13 mouse cellular contexts compared by ENCODE assay signal in genomic region chr9:96879024-96879423, GRCm38 (mm10). TPM values are rescaled to one million over a fixed set of nuclear protein-coding genes. Genes with fewer than 3 reads are reported as not detected.
DNase-seq lines count a peak whose midpoint lies in the region; ATAC-seq and TF ChIP-seq lines count a peak whose summit lies in the region.
"Had no signal": no experiment of that assay in that cellular context is flagged by ENCODE, and none has a peak within 500 bp of the region (broad histone marks: within the 10 kb centered on the region; RNA-seq: fewer than 3 reads in every experiment).

No protein-coding gene starts in this region.

- 43% methylated on average over 6 of the region's 6 CpGs for WGBS in heart, adult 2 months
- WGBS in thymus, adult 2 months = 95% methylated on average over 6 of the region's 6 CpGs
- 84% methylated on average over 6 of the region's 6 CpGs for WGBS in forebrain, embryonic 15.5 days

- H3K9me3 ChIP-seq in forebrain, embryonic 15.5 days = no peaks in the 10 kb centered on the region
- H3K9me3 ChIP-seq: embryonic facial prominence, embryonic 12.5 days; forebrain, embryonic 13.5 days had no signal

- no peak overlapping the region for H3K4me2 ChIP-seq in forebrain, embryonic 15.5 days (replicated peaks)
- H3K4me2 ChIP-seq: embryonic facial prominence, embryonic 12.5 days; forebrain, embryonic 13.5 days had no signal

- intact Hi-C loops in heart, adult 2 months (cut with DNase I) = no loop called here
- intact Hi-C loops in heart, postnatal 36 days (cut with DNase I) = no loop called here

- no peak overlapping the region for H3K9ac ChIP-seq in heart, adult 2 months (ENCODE audit: low read depth, low read length)
- H3K9ac ChIP-seq in forebrain, embryonic 15.5 days (replicated peaks) = no peak overlapping the region
- H3K9ac ChIP-seq: embryonic facial prominence, embryonic 12.5 days; forebrain, embryonic 13.5 days had no signal

- TF ChIP-seq EP300 in heart, adult 2 months (IDR thresholded peaks at IDR 0.05; ENCODE audit: insufficient read depth, low read depth, low read length) = peak; percentile 61

- no peaks in the 10 kb centered on the region for H3K79me2 ChIP-seq in heart, adult 2 months (replicated peaks; ENCODE audit: control insufficient read depth, insufficient read depth, low read length)

- H3K27ac ChIP-seq in heart, adult 2 months = peak overlapping the region; percentile 72
- H3K27ac ChIP-seq in thymus, adult 2 months (ENCODE audit: control insufficient read depth, insufficient read depth, low read length) = no peak overlapping the region
- no peak overlapping the region for H3K27ac ChIP-seq in forebrain, embryonic 15.5 days (replicated peaks)
- H3K27ac ChIP-seq: embryonic facial prominence, embryonic 12.5 days; forebrain, embryonic 13.5 days; hindbrain, postnatal 0 days; macrophage had no signal

- no peak for TF ChIP-seq CTCF in heart, adult 2 months (IDR thresholded peaks at IDR 0.05)
- no peak for TF ChIP-seq CTCF in thymus, adult 2 months (IDR thresholded peaks at IDR 0.05; ENCODE audit: borderline replicate concordance, control insufficient read depth, extremely low read depth, insufficient read depth, low read length, poor library complexity)

- H3K36me3 ChIP-seq in heart, adult 2 months (ENCODE audit: control insufficient read depth, insufficient read depth, low read length) = no peaks in the 10 kb centered on the region
- H3K36me3 ChIP-seq in thymus, adult 2 months (ENCODE audit: control insufficient read depth, insufficient read depth, low read length) = no peaks in the 10 kb centered on the region
- H3K36me3 ChIP-seq in forebrain, embryonic 15.5 days = no peaks in the 10 kb centered on the region
- H3K36me3 ChIP-seq: embryonic facial prominence, embryonic 12.5 days had no signal

- no peak overlapping the region for H3K4me3 ChIP-seq in heart, adult 2 months
- no peak overlapping the region for H3K4me3 ChIP-seq in thymus, adult 2 months (ENCODE audit: control insufficient read depth, insufficient read depth, low read length)
- no peak overlapping the region for H3K4me3 ChIP-seq in forebrain, embryonic 15.5 days
- H3K4me3 ChIP-seq: embryonic facial prominence, embryonic 12.5 days; forebrain, embryonic 13.5 days; myocyte had no signal

- peaks cover 15% of the 10 kb centered on the region; the same call in 1 of the 2 replicates for H3K4me1 ChIP-seq in heart, adult 2 months (ENCODE audit: control insufficient read depth, insufficient read depth, low read length)
- H3K4me1 ChIP-seq in thymus, adult 2 months (replicated peaks; ENCODE audit: control insufficient read depth, insufficient read depth, low read length) = no peaks in the 10 kb centered on the region
- H3K4me1 ChIP-seq in forebrain, embryonic 15.5 days = peaks cover 19% of the 10 kb centered on the region

- TF ChIP-seq POLR2A in heart, adult 2 months (IDR thresholded peaks at IDR 0.05; ENCODE audit: insufficient read depth, low read depth, low read length) = no peak
- TF ChIP-seq POLR2A in thymus, adult 2 months (IDR thresholded peaks at IDR 0.05; ENCODE audit: control insufficient read depth, extremely low read depth, insufficient read depth, low read length, poor library complexity) = no peak

- peak; percentile 89 for DNase-seq in gastrocnemius, adult 18-20 months (ENCODE audit: low spot score)
- no peak for DNase-seq in gastrocnemius, postnatal 4 days (ENCODE audit: low spot score in 2 of 2)
- DNase-seq in cerebellum, adult 8-10 months = peak; percentile 88
- peak; percentile 68 to 84 for DNase-seq in heart, adult 2 months
- DNase-seq in heart, postnatal 36 days = peak; percentile 53 to 75
- DNase-seq in right cerebral cortex, postnatal 25 days = no peak
- no peak for DNase-seq in thymus, adult 2 months

- ATAC-seq in forebrain, embryonic 15.5 days (replicated peaks) = no peak
- ATAC-seq: forebrain, embryonic 13.5 days had no signal

- no peaks in the 10 kb centered on the region for H3K27me3 ChIP-seq in heart, adult 2 months (ENCODE audit: control insufficient read depth, insufficient read depth, low read length)
- no peaks in the 10 kb centered on the region for H3K27me3 ChIP-seq in thymus, adult 2 months (ENCODE audit: control insufficient read depth, insufficient read depth, low read length)
- no peaks in the 10 kb centered on the region for H3K27me3 ChIP-seq in forebrain, embryonic 15.5 days
- H3K27me3 ChIP-seq: embryonic facial prominence, embryonic 12.5 days; forebrain, embryonic 13.5 days had no signal

RNA-seq across cellular contexts. Expression of gene Pxylp1, which starts 13.4 kb away (rescaled TPM):
- under 1 TPM; 0.68 to 0.95 TPM for total RNA-seq in gastrocnemius, adult 18-20 months (2021)
- total RNA-seq in gastrocnemius, postnatal 4 days (2021) = 1 to 10 TPM; 7.4 to 7.6 TPM
- total RNA-seq in heart, adult 2 months (2021) = 10 to 100 TPM; 16.3 to 16.9 TPM
- 6.5 and 9.5 TPM in 2 replicates for polyA plus RNA-seq in heart, adult 2 months (2012; rRNA removed)
- 10 to 100 TPM; 14.5 to 21.3 TPM for total RNA-seq in heart, postnatal 36 days (2021)
- 4.4 and 4.9 TPM in 2 replicates for polyA plus RNA-seq in thymus, adult 2 months (2012; rRNA removed)
- 33.8 and 36.6 TPM in 2 replicates for polyA plus RNA-seq in forebrain, embryonic 15.5 days (2015; fragmentation: Nextera tagmentation; extraction: Ambion mirVana)

Comparison
In these comparisons a context has a peak if more than half of its experiments do, and no peak if none do; other contexts are left out.
1. DNase-seq: peak in gastrocnemius, adult 18-20 months (single experiment), cerebellum, adult 8-10 months (single experiment), heart, adult 2 months (2 of 2) and heart, postnatal 36 days (2 of 2); none in gastrocnemius, postnatal 4 days (0 of 2), right cerebral cortex, postnatal 25 days (single experiment) and thymus, adult 2 months (single experiment).
2. RNA of gene Pxylp1, which starts 13.4 kb away (total RNA-seq): 14.5 to 21.3 TPM in heart, postnatal 36 days, 16.3 to 16.9 TPM in heart, adult 2 months and 7.4 to 7.6 TPM in gastrocnemius, postnatal 4 days; 0.68 to 0.95 TPM in gastrocnemius, adult 18-20 months; every median in the first group is over 4 times any median in the second.